Mouse (Mus musculus): ENCODE measurements at regions not wholly inside any gene's neighbourhood (a gene's known extent, or its start where the extent isn't known, plus 50 kb on each side); places are given as distances from the start of the nearest gene placed in this dataset.

DNA sequence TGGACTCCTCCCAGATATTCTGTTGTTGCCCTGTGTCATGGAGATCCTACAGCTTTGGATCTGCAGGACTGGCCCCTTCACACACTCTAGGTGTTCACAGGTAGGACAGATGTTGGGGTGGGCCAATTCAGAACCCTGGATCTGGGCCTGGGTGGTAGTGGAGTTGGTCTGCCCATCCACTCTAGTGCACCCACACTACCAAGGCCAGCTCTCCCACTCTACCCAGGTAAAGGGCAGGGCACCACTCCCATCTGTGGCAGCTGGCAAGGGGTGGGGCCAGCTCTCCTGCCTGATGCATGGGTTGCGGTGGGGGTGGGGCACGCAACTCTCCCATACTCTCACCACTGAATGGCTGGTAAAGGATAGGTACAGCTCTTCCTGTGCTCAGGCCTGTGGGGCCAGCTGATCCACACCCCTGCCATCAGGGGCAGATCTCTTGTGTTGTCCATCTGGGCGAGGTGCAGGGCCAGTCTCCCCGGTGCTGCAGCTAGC is 76.5 kb downstream of the Gja1 start:
- no peak for DNase-seq (ENCODE audit: low read depth, low spot score)

DNA sequence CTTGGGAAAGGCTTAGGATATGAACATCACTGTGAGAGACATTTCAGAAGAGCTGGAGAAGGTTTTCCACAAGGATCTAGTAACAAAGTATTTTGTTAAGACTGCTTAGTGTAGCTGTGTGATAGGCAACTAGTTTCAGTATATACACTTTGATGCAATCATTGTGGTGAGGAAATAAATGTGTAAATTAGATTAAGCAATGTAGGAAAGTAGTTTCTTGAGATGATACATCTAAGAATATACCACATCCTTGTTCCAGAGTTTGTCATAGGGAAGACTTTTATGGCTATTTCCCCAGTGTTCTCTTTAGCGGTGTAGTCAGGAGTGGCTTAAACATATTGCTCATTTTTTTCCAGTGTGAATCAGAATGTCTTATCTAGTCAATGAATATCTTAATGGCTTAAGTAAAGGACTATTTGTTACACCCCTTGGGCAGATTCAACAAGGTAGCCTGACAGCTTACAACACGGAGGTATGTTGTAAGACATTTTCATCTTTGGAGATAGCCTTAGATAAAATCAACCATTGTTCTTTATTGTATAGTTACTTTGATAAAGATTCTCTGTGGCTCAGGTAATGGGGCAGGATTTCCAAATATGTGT is 78.8 kb downstream of the Gja1 start:
- DNase-seq (ENCODE audit: low read depth, low spot score): no peak

DNA sequence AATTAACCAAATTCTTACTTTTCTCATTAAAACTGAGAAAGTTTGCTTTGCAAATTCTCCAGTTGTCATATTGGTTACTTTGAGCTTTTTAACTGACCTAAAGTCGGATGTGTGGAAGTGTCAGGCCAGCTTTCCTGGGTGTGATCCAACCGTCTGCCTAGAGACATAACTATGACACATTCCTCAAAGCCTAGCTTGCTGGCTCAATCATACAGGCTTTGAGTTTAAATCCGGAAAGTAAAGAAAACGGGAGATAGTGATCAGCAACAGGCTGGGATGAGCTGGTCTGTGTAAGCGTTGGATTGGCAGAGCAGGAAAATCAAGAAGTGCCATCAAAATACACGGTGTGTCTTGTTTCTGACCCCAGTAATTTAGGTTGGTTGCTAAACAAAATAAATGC is 91.4 kb downstream of the Gja1 start:
- DNase-seq (ENCODE audit: low read depth, low spot score): no peak

- no peak for DNase-seq (ENCODE audit: low read depth, low spot score)
These were observed 92.0 kb downstream of the Gja1 start for GRCm38 (mm10) chr10:56468993-56469712.

- no peak for DNase-seq (ENCODE audit: low read depth, low spot score)
These were observed 92.8 kb downstream of the Gja1 start for GRCm38 (mm10) chr10:56469895-56470294.

DNA sequence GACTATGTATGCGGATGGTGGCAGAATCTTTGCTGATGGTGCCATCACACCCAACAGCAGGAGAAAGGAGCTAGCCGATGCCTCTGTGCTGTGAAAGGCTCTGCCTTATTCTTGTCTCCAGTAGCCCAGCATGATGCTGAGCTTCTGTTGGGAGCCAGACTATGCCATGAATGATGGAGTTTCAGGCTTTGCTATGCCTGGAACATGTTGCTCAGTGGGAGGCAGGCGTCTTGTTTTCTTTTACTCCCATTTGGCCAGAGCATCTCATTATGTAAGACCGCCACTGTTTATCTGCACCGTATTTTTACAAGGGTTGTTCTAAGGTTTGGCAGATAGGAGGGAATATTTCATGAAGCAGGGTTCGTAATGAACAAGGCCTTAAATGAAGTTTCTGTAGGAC is 97.8 kb downstream of the Gja1 start:
- DNase-seq (ENCODE audit: low read depth, low spot score): no peak

- DNase-seq (ENCODE audit: low read depth, low spot score): no peak
These were observed 105.1 kb downstream of the Gja1 start for GRCm38 (mm10) chr10:56482156-56482716.

GRCm38 (mm10) chr10:56484931-56485330 is 107.8 kb downstream of the Gja1 start:
- DNase-seq (ENCODE audit: low read depth, low spot score): no peak

GRCm38 (mm10) chr10:56485746-56486145 is 108.6 kb downstream of the Gja1 start:
- DNase-seq (ENCODE audit: low read depth, low spot score): no peak

GRCm38 (mm10) chr10:56486584-56486983 is 109.5 kb downstream of the Gja1 start:
- no peak for DNase-seq (ENCODE audit: low read depth, low spot score)

DNA sequence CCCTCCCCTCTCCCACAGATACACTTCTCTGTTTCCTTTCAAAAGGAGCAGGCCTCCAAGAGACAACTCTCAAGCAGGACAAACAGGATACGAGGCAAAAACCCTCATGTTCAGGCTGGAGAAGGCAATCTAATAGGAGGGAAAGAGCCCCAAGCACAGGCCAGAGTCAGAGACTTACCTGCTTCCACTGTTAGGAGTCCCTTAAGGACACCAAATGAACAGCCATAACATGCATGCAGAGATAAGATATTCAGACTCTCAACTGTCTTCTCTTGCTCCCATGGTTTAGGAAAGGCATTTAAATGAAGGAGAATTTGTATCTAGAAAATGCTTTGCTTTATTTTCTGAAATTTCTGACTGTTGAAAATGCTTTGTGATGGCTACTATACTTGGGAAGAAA is 116.3 kb downstream of the Gja1 start:
- DNase-seq (ENCODE audit: low read depth, low spot score): no peak

DNA sequence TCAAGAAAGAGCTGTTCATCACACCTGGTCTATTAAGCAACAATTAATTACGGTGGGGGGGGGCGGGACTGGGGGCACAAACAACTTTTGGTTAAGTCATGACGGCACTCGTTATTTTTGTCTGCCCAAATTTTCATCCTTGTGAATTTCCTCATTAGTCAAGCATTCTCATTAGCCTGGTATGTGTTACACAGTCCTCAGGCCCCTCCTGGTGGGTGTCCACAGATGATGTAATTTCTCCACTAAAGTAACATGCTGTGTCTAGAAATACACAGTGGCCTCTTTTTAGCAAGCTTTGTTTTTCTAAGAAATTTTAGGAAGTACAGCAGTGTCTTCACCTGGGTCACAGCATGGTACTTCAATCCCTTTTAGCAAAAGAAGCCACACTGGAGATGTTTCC is 118.2 kb downstream of the Gja1 start:
- no peak for DNase-seq (ENCODE audit: low read depth, low spot score)

DNA sequence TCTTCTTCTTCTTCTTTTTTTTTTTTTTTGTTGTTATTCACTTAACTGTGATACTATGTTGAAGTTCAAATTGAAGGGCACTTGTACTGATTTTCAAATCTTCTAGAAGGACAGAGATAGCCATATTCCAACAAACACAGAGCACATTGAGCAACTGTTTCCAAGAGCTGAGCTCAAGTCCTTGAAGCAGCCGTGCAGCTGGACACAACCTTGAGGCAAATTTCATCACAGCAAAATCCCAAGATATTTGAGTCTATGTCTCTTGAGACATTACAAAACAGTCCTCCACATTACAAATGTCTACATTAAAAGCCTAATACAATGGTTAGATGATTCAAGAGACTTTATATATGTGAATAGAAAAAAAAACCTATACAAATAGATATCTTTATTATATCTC is 141.9 kb downstream of the Gja1 start:
- no peak for DNase-seq (ENCODE audit: low read depth, low spot score)

DNA sequence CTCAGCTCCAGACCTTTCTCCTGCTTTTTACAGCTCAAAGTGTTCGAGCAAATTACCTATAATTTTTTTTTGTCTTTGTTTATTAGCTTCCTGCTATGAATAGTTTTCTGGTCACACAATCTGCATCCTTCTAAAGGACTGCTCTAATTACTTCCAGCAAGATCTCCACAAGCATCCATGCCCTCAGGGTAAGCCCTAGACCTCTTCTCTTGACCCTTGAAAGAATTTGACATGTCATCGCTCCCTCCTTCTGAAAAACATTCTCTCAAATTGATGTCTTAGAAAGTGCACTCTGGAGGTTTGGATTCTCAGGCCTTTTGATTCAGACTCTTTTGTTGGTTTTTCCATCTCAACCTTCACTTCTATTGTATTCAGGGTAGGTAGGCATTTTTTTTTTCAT is 148.7 kb downstream of the Gja1 start:
- no peak for DNase-seq (ENCODE audit: low read depth, low spot score)

DNA sequence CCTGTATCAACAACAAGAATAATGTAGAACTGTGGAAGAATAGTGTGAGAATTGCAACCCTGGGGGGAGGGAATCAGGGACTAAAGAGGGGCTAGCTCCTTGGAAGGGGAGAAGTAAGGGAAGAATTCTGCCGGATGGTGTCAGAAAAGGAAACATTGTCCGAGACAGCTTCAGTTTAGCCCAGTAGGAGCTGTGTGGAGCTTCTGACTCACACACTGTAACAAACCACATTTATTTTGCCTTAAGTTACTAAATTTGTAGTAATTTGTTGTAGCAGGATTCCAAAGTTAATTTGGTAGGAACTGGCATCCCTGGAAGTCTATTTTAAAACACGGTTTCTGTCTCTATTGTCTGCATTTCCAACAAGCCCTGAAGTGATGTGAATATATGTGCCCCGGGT is 160.0 kb downstream of the Gja1 start:
- no peak for DNase-seq (ENCODE audit: low read depth, low spot score)

DNA sequence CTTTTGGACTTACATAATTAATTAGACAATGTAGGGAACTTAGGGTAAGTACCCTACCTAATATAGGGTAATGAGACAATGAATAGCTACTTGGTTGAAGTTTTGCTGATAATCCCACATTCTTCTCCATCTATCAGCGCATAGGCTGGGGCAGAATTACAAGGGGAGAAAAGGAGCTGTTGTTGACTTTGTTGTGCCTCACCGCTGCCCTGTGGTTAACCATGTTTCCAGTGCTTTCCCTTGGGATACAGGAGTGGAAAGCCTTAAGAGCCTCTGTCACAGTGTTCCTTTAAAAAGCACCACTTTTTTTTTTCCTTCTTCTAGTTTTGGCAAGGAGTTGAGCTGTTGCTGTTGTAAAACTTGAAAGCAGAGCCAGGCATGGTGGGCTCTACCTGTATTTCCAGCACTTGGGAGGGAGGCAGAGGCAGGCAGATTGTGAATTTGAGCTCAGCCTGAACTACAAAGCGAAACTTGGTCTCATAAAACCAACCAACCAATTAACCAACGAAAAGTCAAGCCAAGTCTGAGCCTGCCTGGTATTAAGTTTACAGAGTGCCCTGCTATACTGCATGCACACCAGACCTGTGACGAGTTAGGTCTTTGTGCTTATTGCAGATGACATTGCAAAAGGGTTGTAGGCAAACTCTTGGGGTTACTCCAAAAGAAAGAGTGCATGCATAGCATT is 162.8 kb downstream of the Gja1 start:
- DNase-seq (ENCODE audit: low read depth, low spot score): no peak

DNA sequence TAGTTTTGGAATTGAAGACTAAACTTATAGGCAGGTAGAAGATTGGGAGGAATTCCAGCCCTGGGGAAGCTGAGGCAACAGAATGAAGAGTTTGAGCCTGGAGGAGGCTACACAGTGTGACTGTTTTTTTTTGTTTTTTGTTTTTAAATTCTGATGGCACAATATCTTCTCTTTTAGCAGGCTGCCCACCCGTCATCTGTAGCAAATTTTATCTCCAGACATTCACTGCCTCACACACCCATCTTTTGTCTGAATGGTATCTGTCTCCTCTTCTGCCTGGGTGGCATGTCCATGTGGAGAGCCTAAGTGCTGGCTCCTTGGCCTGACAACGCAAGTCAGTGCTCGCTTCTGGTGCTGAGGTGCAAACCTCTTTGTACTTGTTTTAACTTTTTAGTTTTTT is 165.0 kb downstream of the Gja1 start:
- no peak for DNase-seq (ENCODE audit: low read depth, low spot score)

- DNase-seq (ENCODE audit: low read depth, low spot score): no peak
These were observed 168.9 kb downstream of the Gja1 start for GRCm38 (mm10) chr10:56545989-56546388.

DNA sequence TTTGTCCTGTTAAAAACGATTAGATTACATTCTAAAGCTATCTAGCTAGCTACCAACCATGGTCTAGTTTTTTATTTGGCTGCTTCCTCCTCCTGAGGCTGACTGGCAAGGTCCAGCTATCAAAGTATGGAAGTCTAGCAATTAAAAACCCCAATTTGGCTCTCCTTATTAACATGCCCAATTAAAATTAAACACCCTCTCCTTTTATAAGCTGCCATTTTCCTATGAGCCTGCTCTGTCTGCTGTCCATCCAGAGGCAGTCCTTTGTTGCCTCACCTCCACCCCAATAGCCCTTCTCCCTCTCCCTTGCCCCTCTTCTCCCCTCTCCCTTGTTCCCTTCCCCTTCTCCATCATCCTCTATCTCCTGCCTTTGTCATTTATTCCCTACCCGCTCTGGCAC is 169.7 kb downstream of the Gja1 start:
- no peak for DNase-seq (ENCODE audit: low read depth, low spot score)

- DNase-seq (ENCODE audit: low read depth, low spot score): no peak
These were observed 170.7 kb downstream of the Gja1 start for GRCm38 (mm10) chr10:56547825-56548224.

GRCm38 (mm10) chr10:56566836-56567442 is 189.8 kb downstream of the Gja1 start:
- DNase-seq (ENCODE audit: low read depth, low spot score): no peak

- DNase-seq (ENCODE audit: low read depth, low spot score): no peak
These were observed 204.9 kb downstream of the Gja1 start for GRCm38 (mm10) chr10:56582065-56582464.
